Mouse (Mus musculus): ENCODE results near the gene Gm20388. TPM values are rescaled to one million over a fixed set of nuclear protein-coding genes. Genes with fewer than 3 reads are reported as not detected.
"Not testable (repeated sequence)": the region's sequence is repeated elsewhere in the genome, so short reads cannot be mapped to it uniquely, and the experiment has no call there.

Gene Gm20388
- total RNA-seq, 2 experiments from 2014 or later, result 10.7 TPM; not detected in 1

- no peak for DNase-seq (ENCODE audit: low spot score in 2 of 2)
Observed at GRCm38 (mm10) chr8:123510819-123511218, 3600.2 kb downstream of the Gm20388 start.

- no peak for DNase-seq (ENCODE audit: low spot score in 2 of 2)
Observed at GRCm38 (mm10) chr8:123514136-123514535, 3603.5 kb downstream of the Gm20388 start.

DNA sequence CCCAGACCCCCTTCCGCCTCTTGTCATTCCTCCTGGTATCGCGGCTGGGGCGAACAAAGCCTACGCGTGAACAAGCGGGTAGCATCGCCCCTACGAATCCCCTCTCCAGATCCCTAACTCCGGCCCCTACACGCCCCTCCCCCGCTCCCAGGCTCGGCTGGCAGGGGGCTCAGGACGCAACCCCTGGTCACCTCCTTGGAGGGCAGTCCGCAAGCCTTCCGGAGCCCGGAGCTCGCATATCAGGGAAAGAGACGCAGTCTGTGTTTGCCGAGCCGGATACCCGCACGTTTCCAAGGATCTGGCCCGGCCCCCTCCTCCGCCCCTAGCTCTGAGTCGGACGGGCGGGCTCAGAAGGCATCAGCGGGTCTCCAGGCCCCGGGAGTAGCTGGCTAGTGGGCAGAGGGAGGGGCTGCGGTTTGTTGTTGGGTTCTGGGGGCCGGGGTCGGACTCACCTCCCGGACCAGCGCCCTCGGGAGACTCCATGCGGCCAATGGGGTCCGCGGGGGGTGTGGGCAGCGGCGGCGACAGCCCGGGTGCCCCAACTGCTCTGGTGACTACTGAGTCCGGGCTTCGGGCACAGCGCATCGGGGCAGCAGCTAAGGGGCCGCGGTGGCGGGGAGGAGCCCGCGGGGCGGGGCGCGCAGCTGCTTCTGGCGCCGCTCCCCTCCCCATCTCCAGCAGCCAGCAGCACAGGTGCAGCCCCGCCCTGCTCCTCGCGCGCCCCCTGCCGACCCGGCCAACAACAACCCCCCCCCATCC is 3604.3 kb downstream of the Gm20388 start, which contains the start of gene Dbndd1:
Gene Dbndd1 (minus strand): TSS at position 683 of the 759 bp plus-strand sequence.
- peak in 1 of 2 experiments; percentile 25 for DNase-seq (ENCODE audit: low spot score in 2 of 2)

DNA sequence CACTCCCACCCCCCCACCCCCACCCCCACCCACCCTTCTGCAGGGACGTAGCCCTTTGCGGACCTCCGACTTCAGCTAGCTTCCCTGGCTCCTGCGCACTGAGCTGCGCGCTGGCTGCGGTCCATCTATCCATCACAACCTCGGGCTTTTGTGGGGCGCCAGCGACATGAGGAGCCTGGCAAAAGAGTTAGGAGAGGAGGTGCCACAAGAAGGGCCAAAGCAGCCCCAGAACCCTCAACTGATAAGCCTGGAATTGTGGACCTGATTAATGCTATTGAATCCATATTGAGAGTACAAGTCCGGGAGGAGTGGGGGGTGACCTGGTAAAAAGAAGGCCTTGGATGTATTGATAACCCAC is 3604.9 kb downstream of the Gm20388 start:
- DNase-seq (ENCODE audit: low spot score in 2 of 2), result no peak

DNA sequence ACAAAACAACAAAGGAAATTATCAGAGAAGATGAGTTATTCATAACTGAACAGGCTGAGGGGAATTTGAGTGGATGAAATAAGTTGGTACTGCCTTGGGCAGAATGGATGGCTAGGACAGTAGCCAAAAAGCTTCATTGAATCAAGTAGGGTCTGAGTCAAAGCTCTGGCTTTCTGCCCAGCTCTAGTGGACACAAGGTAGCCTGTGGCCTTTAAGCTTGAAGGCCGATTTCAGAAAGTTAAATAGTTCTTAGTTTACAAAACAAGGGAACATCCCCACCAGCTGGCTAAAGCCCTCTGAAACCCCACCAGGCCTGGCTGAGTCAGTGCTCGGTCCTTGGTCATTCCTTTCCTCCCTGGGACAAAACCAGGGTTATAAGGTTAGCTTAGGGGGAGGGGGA is 3606.0 kb downstream of the Gm20388 start:
- DNase-seq (ENCODE audit: low spot score in 2 of 2), result no peak

GRCm38 (mm10) chr8:123518172-123518571 is 3607.5 kb downstream of the Gm20388 start:
- DNase-seq (ENCODE audit: low spot score in 2 of 2), result no peak

GRCm38 (mm10) chr8:123518667-123519066 is 3608.0 kb downstream of the Gm20388 start, which contains the start of gene Gas8:
Gas8 (plus strand) TSS chr8:123518834.
- peak; percentile 81 to 94 for DNase-seq (ENCODE audit: low spot score in 2 of 2)

GRCm38 (mm10) chr8:123520048-123520447 is 3609.4 kb downstream of the Gm20388 start:
- DNase-seq (ENCODE audit: low spot score in 2 of 2), result not testable (repeated sequence)

- DNase-seq (ENCODE audit: low spot score in 2 of 2), result peak; percentile 57 to 71
Observed at GRCm38 (mm10) chr8:123527720-123528489, 3617.3 kb downstream of the Gm20388 start.

GRCm38 (mm10) chr8:123536242-123536989 is 3625.8 kb downstream of the Gm20388 start:
- DNase-seq (ENCODE audit: low spot score in 2 of 2), result no peak

GRCm38 (mm10) chr8:123536990-123537380 is 3626.3 kb downstream of the Gm20388 start:
- no peak for DNase-seq (ENCODE audit: low spot score in 2 of 2)

DNA sequence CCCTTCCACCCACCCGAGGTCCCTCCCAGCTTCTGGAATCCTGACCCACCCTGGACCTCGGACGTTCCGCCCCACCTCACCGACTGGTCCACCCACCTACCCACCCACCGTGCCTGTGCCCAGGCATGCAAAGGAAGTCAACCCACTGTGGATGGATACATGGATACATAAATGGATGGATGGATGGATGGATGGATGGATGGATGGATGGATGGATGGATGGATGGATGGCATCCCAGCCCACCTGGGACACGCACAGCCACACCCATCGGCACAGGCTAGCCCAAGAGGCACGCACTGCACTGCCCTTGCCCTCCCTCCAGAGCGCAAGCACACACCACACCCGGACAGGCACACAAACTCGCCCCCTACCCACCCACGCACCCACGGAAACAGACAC is 3627.0 kb downstream of the Gm20388 start:
- not testable (repeated sequence) for DNase-seq (ENCODE audit: low spot score in 2 of 2)

DNA sequence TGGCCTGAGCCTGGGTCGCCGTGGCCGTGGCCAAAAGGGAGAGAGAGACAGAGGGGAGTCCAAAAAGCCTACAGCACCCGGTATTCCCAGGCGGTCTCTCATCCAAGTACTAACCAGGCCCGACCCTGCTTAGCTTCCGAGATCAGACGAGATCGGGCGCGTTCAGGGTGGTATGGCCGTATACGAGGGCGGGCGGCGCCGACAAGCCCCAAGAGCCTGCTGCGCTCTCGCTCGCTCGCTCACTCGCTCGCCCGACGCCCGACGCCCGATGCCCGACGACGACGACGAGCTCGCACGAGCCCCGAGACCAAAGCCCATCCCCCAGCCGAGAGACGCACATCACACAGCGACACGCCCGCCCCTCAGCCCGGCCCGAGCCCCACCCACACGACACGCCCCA is 3653.6 kb downstream of the Gm20388 start:
- DNase-seq (ENCODE audit: low spot score in 2 of 2), result not testable (repeated sequence)

DNA sequence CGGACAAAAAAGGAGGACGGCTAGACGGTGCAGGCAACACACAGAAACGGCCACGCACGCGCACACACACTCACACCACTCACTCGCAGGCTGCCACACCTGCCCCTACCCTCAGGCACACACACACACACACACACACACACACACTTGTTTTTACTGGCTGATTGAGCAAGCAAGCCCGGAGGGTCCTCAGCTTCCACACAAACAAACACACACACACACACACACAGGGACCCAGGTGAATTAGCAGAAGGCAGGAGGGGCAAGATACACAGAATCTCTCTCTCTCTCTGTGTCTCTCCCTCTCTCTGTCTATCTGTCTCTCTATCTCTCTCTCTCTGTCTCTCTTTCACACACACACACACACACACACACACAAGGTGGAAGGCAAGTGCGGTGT is 3664.7 kb downstream of the Gm20388 start:
- not testable (repeated sequence) for DNase-seq (ENCODE audit: low spot score in 2 of 2)

DNA sequence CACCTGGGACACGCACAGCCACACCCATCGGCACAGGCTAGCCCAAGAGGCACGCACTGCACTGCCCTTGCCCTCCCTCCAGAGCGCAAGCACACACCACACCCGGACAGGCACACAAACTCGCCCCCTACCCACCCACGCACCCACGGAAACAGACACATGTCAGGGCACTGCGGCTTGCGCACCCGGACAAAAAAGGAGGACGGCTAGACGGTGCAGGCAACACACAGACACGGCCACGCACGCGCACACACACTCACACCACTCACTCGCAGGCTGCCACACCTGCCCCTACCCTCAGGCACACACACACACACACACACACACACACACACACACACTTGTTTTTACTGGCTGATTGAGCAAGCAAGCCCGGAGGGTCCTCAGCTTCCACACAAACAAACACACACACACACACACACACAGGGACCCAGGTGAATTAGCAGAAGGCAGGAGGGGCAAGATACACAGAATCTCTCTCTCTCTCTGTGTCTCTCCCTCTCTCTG is 3690.1 kb downstream of the Gm20388 start:
- DNase-seq (ENCODE audit: low spot score in 2 of 2), result peak in 1 of 2 experiments; percentile 22

- not testable (repeated sequence) for DNase-seq (ENCODE audit: low spot score in 2 of 2)
Observed at GRCm38 (mm10) chr8:123601457-123601856, 3690.8 kb downstream of the Gm20388 start.

GRCm38 (mm10) chr8:123612652-123613051 is 3702.0 kb downstream of the Gm20388 start:
- DNase-seq (ENCODE audit: low spot score in 2 of 2), result not testable (repeated sequence)

DNA sequence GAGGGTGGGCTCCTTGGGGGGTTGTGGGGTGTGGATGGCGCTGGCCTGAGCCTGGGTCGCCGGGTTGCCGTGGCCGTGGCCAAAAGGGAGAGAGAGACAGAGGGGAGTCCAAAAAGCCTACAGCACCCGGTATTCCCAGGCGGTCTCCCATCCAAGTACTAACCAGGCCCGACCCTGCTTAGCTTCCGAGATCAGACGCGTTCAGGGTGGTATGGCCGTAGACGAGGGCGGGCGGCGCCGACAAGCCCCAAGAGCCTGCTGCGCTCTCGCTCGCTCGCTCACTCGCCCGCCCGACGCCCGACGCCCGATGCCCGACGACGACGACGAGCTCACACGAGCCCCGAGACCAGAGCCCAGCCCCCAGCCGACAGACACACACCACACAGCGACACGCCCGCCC is 3712.9 kb downstream of the Gm20388 start:
- DNase-seq (ENCODE audit: low spot score in 2 of 2), result not testable (repeated sequence)

DNA sequence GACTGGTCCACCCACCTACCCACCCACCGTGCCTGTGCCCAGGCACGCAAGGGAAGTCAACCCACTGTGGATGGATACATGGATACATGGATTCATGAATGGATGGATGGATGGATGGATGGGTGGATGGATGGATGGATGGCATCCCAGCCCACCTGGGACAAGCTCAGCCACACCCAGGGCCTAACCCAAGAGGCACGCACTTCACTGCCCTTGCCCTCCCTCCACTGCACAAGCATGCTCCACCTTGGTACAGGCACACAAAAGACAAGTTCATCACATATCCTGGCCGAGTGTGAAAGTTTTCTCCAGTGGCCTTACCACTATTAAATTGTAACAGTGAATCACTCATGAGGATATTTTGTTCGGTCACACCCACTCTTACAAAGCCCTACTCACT is 3713.6 kb downstream of the Gm20388 start:
- DNase-seq (ENCODE audit: low spot score in 2 of 2), result no peak

DNA sequence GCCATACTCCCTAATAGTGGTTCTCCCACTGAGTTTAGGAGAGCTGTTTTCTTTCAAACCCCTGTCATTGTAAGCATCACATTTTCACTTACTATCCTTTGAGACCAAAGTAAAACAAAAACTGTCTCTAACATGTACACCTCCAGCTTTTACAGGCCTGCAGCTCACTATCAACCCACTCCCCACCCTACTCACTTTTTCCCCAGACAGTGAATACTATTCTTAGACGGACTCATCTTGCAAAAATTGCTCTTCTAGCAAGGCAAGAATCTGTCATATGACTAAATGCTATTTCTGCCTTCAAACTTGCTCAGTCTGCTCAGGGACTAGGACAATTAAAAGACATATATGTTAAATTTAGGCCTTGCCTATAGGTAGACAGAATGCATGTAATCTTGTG is 3714.1 kb downstream of the Gm20388 start:
- no peak for DNase-seq (ENCODE audit: low spot score in 2 of 2)

DNA sequence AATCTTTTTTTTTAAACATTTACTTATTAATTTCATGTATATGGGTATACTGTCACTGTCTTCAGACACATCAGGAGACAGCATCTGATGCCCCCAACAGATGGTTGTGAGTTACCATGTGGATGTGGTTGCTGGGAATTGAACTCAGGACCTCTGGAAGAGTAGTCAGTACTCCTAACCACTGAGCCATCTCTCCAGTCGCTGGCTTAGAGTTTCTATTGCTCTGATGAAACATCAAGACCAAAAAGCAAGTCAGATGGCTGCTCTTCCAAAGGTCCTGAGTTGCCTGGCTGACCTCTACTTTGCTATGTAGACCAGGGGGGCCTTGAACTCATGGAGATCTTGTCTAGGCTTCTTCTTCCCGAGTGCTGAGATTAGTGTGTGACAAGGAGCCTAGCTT is 3715.1 kb downstream of the Gm20388 start:
- no peak for DNase-seq (ENCODE audit: low spot score in 2 of 2)

Data from layer of hippocampus, adult 18-20 months (tissue).